Mouse (Mus musculus): ENCODE measurements around the gene Uckl1. TPM values are rescaled to one million over a fixed set of nuclear protein-coding genes. Genes with fewer than 3 reads are reported as not detected.

Uckl1 gene
- polyA plus RNA-seq, 1 experiment from 2014 or later: 49.1 TPM

GRCm38 (mm10) chr2:181569856-181570255 lies 14.8 kb downstream of the Uckl1 start:
- Histone ChIP-seq H3K9ac (ENCODE audit: low read length) (no peak overlapping the region), H3K27ac (ENCODE audit: low read length) (no peak overlapping the region), H3K4me3 (ENCODE audit: low read length) (no peak overlapping the region), H3K4me2 (ENCODE audit: low read depth, low read length) (no peak overlapping the region), H3K27me3 (ENCODE audit: control insufficient read depth, insufficient read depth, low read depth, low read length) (no peaks in the 10 kb centered on the region), H3K9me3 (ENCODE audit: control insufficient read depth, low read length) (no peaks in the 10 kb centered on the region), H3K36me3 (ENCODE audit: control insufficient read depth, insufficient read depth, low read length) (no peaks in the 10 kb centered on the region), H3K4me1 (replicated peaks; ENCODE audit: control insufficient read depth, insufficient read depth, low read length) (no peaks in the 10 kb centered on the region)
- no peak for ATAC-seq (ENCODE audit: low read depth)
- 88% methylated on average over 10 of the region's 10 CpGs for WGBS

- Histone ChIP-seq H3K9me3 (ENCODE audit: control insufficient read depth, low read length) (no peaks in the 10 kb centered on the region), H3K36me3 (ENCODE audit: control insufficient read depth, insufficient read depth, low read length) (no peaks in the 10 kb centered on the region), H3K9ac (ENCODE audit: low read length) (no peak overlapping the region), H3K4me1 (replicated peaks; ENCODE audit: control insufficient read depth, insufficient read depth, low read length) (no peaks in the 10 kb centered on the region), H3K27me3 (ENCODE audit: control insufficient read depth, insufficient read depth, low read depth, low read length) (no peaks in the 10 kb centered on the region), H3K4me3 (ENCODE audit: low read length) (no peak overlapping the region), H3K27ac (ENCODE audit: low read length) (no peak overlapping the region), H3K4me2 (ENCODE audit: low read depth, low read length) (no peak overlapping the region)
- no peak for ATAC-seq (ENCODE audit: low read depth)
- 67% methylated on average over 7 of the region's 7 CpGs for WGBS
Measured at GRCm38 (mm10) chr2:181568272-181569008, 16.3 kb downstream of the Uckl1 start.

DNA sequence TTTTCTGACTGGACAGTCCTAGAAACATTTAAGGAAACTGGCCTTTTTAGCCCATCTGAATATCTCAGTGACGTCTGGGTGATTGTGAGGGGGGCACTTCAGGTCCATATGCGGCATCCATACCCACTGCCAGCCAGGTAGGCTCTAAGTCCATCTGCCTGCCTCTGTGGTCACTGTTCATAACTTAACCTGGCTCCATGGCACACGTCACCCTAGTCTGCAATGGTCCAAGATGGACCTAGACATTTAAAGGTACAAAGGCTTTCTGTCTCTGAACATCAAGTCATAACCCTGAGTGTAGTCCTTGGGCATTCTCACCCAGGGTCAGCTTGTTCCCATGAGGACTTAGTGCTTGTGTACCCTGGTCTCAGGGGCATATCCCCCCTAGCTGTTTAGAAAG lies 17.4 kb downstream of the Uckl1 start:
- H3K9me3 ChIP-seq (ENCODE audit: control insufficient read depth, low read length): no peaks in the 10 kb centered on the region
- ATAC-seq (ENCODE audit: low read depth): no peak
- no peaks in the 10 kb centered on the region for H3K4me1 ChIP-seq (replicated peaks; ENCODE audit: control insufficient read depth, insufficient read depth, low read length)
- H3K4me2 ChIP-seq (ENCODE audit: low read depth, low read length): no peak overlapping the region
- WGBS: 75% methylated on average over 3 of the region's 3 CpGs
- no peaks in the 10 kb centered on the region for H3K27me3 ChIP-seq (ENCODE audit: control insufficient read depth, insufficient read depth, low read depth, low read length)
- no peak overlapping the region for H3K4me3 ChIP-seq (ENCODE audit: low read length)
- no peaks in the 10 kb centered on the region for H3K36me3 ChIP-seq (ENCODE audit: control insufficient read depth, insufficient read depth, low read length)
- H3K9ac ChIP-seq (ENCODE audit: low read length): no peak overlapping the region
- no peak overlapping the region for H3K27ac ChIP-seq (ENCODE audit: low read length)

GRCm38 (mm10) chr2:181553772-181554171 lies 30.9 kb downstream of the Uckl1 start:
- Histone ChIP-seq H3K4me3 (ENCODE audit: low read length) (no peak overlapping the region), H3K27ac (ENCODE audit: low read length) (no peak overlapping the region), H3K27me3 (ENCODE audit: control insufficient read depth, insufficient read depth, low read depth, low read length) (no peaks in the 10 kb centered on the region), H3K9me3 (ENCODE audit: control insufficient read depth, low read length) (no peaks in the 10 kb centered on the region), H3K9ac (ENCODE audit: low read length) (no peak overlapping the region), H3K36me3 (ENCODE audit: control insufficient read depth, insufficient read depth, low read length) (peaks cover 24% of the 10 kb centered on the region), H3K4me2 (ENCODE audit: low read depth, low read length) (no peak overlapping the region), H3K4me1 (replicated peaks; ENCODE audit: control insufficient read depth, insufficient read depth, low read length) (no peaks in the 10 kb centered on the region)
- ATAC-seq (ENCODE audit: low read depth): no peak

GRCm38 (mm10) chr2:181550233-181550632 lies 34.5 kb downstream of the Uckl1 start:
- H3K27me3 ChIP-seq (ENCODE audit: control insufficient read depth, insufficient read depth, low read depth, low read length): no peaks in the 10 kb centered on the region
- H3K9me3 ChIP-seq (ENCODE audit: control insufficient read depth, low read length): no peaks in the 10 kb centered on the region
- H3K4me2 ChIP-seq (ENCODE audit: low read depth, low read length): no peak overlapping the region
- ATAC-seq (ENCODE audit: low read depth): no peak
- H3K4me1 ChIP-seq (replicated peaks; ENCODE audit: control insufficient read depth, insufficient read depth, low read length): no peaks in the 10 kb centered on the region
- H3K36me3 ChIP-seq (ENCODE audit: control insufficient read depth, insufficient read depth, low read length): peaks cover 38% of the 10 kb centered on the region
- 98% methylated on average over 2 of the region's 2 CpGs for WGBS
- no peak overlapping the region for H3K9ac ChIP-seq (ENCODE audit: low read length)
- no peak overlapping the region for H3K27ac ChIP-seq (ENCODE audit: low read length)
- H3K4me3 ChIP-seq (ENCODE audit: low read length): no peak overlapping the region

- no peaks in the 10 kb centered on the region for H3K27me3 ChIP-seq (ENCODE audit: control insufficient read depth, insufficient read depth, low read depth, low read length)
- no peak overlapping the region for H3K9ac ChIP-seq (ENCODE audit: low read length)
- ATAC-seq (ENCODE audit: low read depth): no peak
- H3K27ac ChIP-seq (ENCODE audit: low read length): no peak overlapping the region
- H3K4me1 ChIP-seq (replicated peaks; ENCODE audit: control insufficient read depth, insufficient read depth, low read length): no peaks in the 10 kb centered on the region
- H3K9me3 ChIP-seq (ENCODE audit: control insufficient read depth, low read length): no peaks in the 10 kb centered on the region
- H3K4me2 ChIP-seq (ENCODE audit: low read depth, low read length): no peak overlapping the region
- H3K4me3 ChIP-seq (ENCODE audit: low read length): no peak overlapping the region
- H3K36me3 ChIP-seq (ENCODE audit: control insufficient read depth, insufficient read depth, low read length): peaks cover 38% of the 10 kb centered on the region
- WGBS: 81% methylated on average over 5 of the region's 5 CpGs
Measured at GRCm38 (mm10) chr2:181548682-181549081, 36.0 kb downstream of the Uckl1 start.

GRCm38 (mm10) chr2:181548227-181548626 lies 36.5 kb downstream of the Uckl1 start:
- H3K9ac ChIP-seq (ENCODE audit: low read length): no peak overlapping the region
- H3K36me3 ChIP-seq (ENCODE audit: control insufficient read depth, insufficient read depth, low read length): peaks cover 38% of the 10 kb centered on the region
- 67% methylated on average over 1 of the region's 1 CpGs for WGBS
- no peaks in the 10 kb centered on the region for H3K4me1 ChIP-seq (replicated peaks; ENCODE audit: control insufficient read depth, insufficient read depth, low read length)
- H3K27me3 ChIP-seq (ENCODE audit: control insufficient read depth, insufficient read depth, low read depth, low read length): no peaks in the 10 kb centered on the region
- H3K9me3 ChIP-seq (ENCODE audit: control insufficient read depth, low read length): no peaks in the 10 kb centered on the region
- no peak overlapping the region for H3K4me3 ChIP-seq (ENCODE audit: low read length)
- H3K4me2 ChIP-seq (ENCODE audit: low read depth, low read length): no peak overlapping the region
- ATAC-seq (ENCODE audit: low read depth): no peak
- no peak overlapping the region for H3K27ac ChIP-seq (ENCODE audit: low read length)

DNA sequence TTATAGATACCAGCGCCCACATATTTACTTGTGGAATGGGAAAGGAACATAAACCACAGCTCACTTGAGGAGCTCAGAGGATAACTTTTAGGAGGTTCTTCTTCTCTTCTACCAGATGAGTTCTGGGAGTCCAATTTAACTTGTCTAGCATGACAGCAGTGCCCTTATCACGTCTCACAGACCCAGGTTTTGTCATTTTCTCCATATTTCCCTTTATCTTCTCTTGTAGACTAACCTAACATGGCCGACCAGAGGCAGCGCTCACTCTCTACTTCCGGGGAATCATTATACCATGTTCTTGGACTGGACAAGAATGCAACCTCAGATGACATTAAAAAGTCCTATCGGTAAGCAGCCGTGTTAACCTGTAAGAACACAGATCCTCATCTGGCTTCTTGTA lies 38.5 kb downstream of the Uckl1 start:
- H3K36me3 ChIP-seq (ENCODE audit: control insufficient read depth, insufficient read depth, low read length): peaks cover 30% of the 10 kb centered on the region
- no peaks in the 10 kb centered on the region for H3K4me1 ChIP-seq (replicated peaks; ENCODE audit: control insufficient read depth, insufficient read depth, low read length)
- no peak overlapping the region for H3K4me2 ChIP-seq (ENCODE audit: low read depth, low read length)
- WGBS: 92% methylated on average over 7 of the region's 7 CpGs
- H3K9ac ChIP-seq (ENCODE audit: low read length): no peak overlapping the region
- H3K27ac ChIP-seq (ENCODE audit: low read length): no peak overlapping the region
- ATAC-seq (ENCODE audit: low read depth): no peak
- no peak overlapping the region for H3K4me3 ChIP-seq (ENCODE audit: low read length)
- H3K9me3 ChIP-seq (ENCODE audit: control insufficient read depth, low read length): no peaks in the 10 kb centered on the region
- H3K27me3 ChIP-seq (ENCODE audit: control insufficient read depth, insufficient read depth, low read depth, low read length): no peaks in the 10 kb centered on the region

- Histone ChIP-seq H3K27me3 (ENCODE audit: control insufficient read depth, insufficient read depth, low read depth, low read length) (no peaks in the 10 kb centered on the region), H3K9ac (ENCODE audit: low read length) (no peak overlapping the region), H3K36me3 (ENCODE audit: control insufficient read depth, insufficient read depth, low read length) (peaks cover under 1% of the 10 kb centered on the region; the same call in 1 of the 2 replicates), H3K4me1 (replicated peaks; ENCODE audit: control insufficient read depth, insufficient read depth, low read length) (0 out of 2 replicates have a peak, but pooled peaks cover 2% of the 10 kb centered on the region), H3K27ac (ENCODE audit: low read length) (no peak overlapping the region), H3K9me3 (ENCODE audit: control insufficient read depth, low read length) (no peaks in the 10 kb centered on the region), H3K4me3 (ENCODE audit: low read length) (no peak overlapping the region), H3K4me2 (ENCODE audit: low read depth, low read length) (no peak overlapping the region)
- no peak for ATAC-seq (ENCODE audit: low read depth)
- 88% methylated on average over 6 of the region's 6 CpGs for WGBS
Measured at GRCm38 (mm10) chr2:181541761-181542380, 42.8 kb downstream of the Uckl1 start.
